Mouse (Mus musculus) A20 (cell line): Measurements from ENCODE around the gene Sept8.
A peak's percentile ranks its signal among the peaks of the same experiment; 100 is the strongest.

Experiments used
- DNase-seq: peaks from one replicate; pipeline ENCODE4 v3.0.0-alpha.2; 2011; ENCODE audit warnings: low read depth, low spot score

Gene Sept8

DNA sequence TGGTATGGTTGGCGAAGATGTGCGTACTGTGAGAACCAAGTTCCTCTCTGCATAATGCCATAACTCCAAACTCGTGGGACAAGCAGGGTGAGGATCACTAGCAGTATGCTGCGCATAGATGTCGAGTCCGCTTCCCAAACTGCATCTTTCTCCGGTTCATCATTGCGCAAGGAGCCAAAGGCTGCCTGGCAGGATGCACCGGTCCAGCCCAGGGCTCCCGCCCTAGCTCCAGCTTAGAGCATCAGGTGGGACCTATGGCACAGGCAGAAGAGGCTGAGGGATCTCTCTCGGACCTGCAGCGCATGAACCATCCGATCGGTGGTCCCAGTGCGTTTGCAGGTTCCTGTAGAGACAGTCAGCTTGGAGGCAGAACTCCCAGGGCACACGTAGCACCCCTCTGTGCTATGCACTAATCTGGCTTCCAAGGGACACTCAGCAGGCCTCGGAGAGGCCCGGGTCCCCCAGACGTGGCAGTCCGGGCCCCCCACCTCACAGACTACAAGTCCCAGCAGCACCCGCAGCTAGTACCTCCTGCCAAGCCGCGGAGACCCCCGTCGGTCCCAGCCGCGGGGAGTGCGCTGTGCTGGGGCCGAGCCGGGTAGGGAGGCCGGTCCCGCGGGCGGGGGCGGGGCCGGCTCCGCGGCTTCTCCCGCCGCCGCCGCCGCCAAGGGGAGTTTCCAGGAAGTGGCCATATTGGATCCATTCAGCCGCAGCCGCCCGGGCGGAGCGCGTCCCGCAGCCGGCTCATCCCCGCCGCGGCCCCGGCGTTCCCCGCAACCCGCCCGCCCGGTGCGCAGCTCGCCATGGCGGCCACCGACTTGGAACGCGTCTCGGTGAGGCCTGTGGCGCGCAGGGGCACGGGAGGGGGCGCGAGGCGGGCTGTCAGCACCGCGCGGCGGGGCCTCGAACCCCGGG is at the start of gene Sept8:
Gene Sept8 (plus strand): TSS at position 51 of the 915 bp plus-strand sequence.
- DNase-seq: peak; percentile 34

DNA sequence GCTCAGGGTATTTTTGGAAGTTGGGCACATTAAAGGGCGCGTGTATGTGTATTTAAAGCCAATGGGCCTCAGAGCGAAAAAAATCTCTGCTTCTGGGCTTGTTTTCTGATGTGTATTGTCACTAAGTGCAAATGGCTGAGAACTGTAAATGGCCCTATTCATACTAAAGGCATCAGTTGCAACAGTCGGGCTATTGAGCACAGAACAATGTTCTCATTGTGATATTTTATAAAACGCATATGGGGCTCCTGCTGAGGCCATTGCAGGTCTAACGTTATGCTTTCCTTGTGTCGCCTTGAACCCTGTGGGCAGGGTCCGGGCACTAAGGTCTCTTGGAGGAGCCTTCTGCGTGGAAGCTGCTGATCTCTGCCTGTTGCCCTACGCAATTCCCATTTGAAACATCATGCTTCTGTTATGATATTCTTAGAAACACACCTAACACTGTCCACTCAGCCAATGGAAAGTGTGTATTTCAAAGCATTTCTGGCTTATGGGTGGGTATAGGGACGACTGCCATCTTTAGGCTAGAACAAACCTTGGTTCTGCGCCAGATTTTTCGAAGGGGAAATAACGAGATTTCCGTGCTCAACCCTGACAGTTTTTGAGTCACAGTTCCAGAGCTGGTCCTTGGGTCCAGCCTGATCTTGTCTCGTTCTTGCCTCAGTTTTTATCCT is 49.6 kb upstream of the Sept8 start:
- DNase-seq: no peak

DNA sequence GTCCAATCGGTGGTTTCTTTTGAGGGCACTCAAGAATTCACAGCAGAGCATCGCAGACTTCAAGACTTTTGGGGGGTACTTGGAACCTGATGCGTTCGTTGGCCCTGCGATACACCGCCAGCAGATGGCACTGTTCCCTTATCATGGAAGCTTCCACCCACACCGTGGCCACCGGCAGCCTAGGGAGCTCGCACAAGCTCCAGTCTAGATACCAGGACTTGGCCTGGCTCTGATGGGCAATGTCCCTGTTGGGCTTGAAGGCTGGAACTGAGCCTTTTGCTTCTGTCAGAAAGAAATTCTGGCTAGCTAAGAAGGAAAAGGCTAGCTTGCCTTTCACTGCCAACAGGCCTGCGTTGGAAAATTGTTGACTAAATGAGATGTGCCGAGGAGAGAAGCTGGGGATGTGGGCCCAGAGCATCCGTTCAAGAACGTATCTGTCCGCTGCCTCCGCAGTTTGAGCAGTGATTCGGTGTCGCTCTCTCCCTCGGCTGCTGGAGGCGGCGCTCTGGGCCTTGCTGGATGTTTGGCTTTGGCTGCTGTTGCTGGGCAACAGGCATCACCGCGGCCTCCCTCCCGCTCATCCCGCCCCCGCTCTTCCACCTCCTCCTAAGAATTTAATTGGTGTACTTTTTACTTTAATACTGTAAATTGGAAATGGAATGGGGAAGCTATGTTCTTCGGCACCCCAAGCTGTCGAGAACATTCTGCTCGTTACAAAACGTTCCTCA is 48.9 kb upstream of the Sept8 start, which contains the start of gene Gm9837:
Gene Gm9837 (minus strand): TSS at position 512 of the 728 bp plus-strand sequence.
- peak; percentile 74 for DNase-seq

DNA sequence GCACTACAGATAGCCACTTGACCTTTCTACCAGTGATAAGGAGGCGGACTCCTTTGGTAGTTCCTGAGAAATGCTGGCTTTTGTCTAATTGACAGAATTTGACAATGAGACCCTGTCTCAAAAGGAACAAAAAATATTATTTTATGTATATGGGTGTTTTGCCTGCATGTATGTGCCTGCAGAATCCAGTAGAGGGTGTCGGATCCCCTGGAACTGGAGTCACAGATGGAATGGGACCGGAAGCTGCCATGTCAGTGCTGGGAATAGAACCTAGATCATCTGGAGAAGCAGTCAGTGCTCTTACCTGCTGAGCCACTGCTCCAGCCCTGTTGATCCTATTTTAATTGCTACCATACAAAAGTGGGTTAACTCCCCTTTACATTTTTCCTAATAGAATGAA is 46.3 kb upstream of the Sept8 start:
- DNase-seq: no peak

DNA sequence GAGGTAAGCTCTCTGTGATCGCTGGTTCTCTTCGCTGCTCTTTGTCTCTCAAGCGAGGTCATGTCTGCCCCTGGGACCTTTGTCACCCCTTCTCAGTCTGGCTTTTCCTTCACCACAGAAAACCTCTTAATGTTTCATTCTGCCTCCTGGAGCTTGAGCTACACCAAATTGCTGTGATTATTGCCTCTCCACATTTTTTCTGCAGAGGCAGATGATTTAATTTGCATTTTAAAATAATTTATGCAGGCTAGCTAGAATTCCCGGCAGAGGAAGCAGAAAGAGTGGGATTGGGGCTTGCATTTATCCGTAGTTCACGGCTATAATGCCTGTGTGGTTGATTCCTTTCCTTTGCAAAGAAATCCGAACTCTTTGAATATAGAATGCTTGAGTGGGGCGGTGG is 43.4 kb upstream of the Sept8 start:
- no peak for DNase-seq

DNA sequence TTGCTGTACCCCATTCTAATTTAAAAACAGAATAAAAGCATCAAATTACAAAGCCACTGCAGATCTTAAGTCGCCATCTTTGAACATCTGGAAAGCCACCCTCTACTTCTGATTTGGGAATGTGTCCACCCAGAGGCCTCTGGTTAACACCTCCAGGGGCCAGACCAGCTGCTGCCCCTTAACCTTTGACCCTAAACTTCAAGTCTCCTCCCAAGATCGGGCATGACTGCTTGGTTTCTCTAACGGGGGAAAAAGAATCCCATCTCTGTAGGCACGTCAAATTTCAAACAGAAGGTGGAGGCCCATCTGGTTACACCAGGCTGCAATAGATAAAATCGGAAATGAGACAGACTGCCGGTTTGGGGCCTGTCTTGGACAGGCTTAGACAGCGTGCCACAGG is 41.2 kb upstream of the Sept8 start:
- DNase-seq: no peak

DNA sequence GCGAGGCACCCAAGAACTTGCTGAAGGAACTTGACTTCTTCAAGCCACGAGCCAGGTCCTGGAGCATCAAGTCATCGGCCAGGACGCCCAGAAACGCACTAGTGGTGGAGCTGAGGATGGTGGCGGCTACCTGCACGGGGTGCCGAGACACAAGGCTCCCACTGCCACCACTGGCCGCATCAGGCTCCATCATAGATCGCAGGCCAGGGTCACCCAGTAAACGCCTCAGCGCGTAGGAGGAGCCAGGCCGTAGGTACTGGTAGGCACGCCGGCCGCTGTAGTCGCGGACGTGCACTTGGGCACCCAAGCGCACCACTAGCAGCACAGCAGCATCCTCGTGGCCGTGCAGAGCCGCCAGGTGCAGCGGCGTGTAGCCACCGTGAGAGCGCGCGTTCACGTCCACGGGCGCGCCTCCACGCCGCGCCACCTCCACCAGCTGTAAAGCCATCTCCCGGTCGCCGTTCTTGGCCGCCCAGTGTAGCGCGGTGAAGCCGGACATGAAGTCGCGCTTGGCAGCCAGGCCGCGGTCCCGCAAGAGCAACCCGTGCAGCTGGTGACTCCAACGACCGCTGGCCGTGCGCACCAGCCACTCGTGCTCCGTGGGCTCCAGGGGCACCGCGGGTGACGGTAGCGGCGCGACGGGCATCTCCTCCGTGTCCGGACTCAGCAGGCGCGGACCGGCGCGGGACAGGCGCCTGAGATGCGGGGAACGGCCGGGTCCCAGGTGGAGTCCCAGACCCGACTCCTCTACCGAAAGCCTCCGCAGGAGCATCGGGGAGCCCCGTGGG is 40.5 kb upstream of the Sept8 start:
- DNase-seq: no peak

DNA sequence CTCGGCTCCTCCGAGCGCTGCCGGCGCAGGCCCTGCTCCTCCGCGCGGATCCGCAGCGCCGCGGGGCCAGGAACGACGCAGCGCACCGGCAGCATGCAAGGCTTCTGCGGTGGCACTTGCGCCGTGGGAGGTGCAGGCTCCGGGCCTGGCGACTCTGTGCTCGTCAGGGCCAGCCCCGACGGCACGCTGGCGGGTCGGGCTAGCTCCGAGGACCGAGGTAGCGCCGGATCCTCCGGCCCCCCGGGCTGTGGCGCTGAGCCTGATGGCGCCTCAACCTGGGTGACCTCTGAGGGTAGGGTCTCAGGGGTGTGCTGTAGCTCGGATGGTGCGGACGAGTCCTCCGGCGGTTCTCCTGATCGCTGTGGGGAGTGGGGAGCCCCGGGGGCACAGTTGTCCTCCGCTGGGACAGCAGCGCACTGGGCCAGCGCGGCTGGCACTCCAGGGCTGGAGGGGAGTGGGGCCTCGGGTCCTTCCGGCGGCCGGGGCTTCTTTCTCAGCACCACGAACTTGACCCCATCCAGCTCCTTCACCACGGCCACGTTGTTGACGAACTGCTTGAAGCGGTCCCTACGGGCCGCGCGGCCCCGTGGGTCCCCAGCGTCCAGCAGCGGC is 39.8 kb upstream of the Sept8 start:
- no peak for DNase-seq

DNA sequence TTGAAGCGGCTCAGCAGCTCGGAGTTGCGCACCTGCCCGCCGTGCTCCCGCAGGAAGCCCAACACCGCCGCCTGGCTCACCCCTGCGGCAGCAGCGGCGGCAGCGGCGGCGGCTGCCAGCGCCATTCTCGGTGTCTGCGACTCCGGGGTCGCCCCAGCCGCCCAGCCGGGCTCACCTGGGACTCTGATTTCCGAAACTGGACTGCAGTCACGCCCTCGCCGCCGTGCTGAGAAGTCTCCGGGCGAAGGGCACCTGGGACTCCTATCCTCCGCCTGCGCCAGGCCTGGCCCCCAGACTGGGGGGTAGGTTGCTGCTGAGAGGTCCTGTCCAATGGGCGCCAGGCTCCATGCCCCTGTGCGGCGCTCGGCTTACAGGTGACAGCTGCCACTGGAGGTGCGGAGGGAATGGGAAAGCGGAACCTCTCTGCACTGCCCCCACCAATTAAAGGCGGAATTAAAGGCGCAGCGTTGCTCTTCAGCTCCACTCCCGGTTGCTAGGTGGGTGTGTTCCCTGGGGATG is 39.2 kb upstream of the Sept8 start, which contains the start of the genes Gm9945 and Sowaha:
Gene Gm9945 (plus strand): TSS at position 384 of the 519 bp plus-strand sequence.
Gene Sowaha (minus strand): TSS at position 492 of the 519 bp plus-strand sequence.
- DNase-seq: no peak

DNA sequence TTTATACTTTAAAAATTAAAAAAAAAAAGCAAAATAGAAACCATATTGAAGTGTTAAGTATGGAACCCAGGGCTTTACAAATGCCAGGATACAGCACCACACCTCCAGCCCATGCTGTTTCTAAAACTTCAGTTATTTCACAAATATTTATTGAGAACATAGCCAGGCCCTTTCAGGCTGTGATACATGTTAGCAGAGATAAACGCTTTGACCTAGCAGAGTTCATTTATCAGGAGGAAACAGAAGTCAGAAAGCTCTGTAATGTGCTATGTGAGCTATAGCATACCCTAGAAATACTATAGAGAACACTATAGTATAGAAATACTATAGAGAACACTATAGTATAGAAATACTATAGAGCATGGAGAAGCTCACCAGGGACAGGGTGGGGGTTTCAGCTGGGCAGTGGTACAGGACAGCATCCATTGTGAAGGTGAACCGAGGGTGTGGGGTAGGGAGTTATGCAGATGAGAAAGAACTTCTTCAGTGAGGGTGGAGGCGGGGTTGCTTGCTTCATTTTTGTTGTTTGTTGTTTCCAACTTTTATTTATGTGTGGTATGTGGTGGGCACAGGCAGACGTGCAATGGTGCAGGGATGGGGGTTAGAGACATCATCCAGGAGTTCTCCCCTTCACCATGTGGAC is 37.8 kb upstream of the Sept8 start:
- no peak for DNase-seq

DNA sequence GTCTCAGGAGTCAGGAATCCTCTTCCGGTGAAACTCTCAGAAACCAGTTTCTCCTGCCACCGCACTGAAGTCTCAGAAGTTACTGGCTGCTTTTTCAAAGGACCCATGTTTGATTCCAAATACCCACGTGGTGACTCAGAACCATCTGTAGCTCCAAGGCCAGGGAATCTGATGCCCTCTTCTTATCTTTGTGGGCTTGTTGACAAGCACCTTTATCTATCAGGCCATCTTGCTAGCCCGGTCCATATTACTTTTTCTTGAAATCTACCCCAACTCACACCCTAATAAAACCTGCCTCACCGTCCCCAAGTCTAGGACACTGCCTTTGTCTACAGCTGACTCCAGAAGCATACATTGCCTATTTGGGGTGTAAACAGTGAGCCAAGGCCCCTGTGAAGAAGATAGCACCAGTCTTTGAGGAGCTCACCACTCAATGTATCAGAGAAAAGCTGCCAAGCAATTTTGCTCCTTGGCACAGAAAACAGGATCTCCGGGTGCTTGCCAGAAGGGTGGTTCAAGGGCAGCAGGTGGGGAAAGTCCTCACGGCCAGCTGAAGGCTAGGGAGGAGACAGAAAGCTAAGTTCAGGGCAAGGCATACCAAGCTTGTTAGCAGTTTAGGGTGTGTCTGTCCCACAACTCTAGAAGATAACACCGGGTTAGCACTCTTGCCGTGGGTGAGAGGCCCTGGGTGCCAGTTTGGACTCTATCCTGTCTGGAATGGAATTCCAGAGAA is 35.7 kb upstream of the Sept8 start:
- no peak for DNase-seq

DNA sequence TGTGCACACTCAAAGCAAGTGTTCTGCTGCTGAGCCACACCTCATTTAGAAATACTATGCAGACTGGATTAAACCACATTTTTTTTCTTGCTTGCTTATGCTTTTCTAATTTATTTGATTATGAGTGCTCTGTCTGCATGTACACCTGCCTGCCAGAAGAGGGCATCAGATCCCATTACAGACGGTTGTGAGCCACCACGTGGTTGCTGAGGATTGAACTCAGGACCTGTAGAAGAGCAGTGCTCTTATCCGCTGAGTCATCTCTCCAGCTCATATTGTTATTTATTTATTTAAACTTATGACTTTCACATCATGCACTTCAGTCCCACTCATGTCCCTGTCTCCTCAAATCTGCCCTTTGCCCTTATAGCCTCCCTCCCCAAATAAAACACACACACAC is 33.3 kb upstream of the Sept8 start:
- peak; percentile 49 for DNase-seq

DNA sequence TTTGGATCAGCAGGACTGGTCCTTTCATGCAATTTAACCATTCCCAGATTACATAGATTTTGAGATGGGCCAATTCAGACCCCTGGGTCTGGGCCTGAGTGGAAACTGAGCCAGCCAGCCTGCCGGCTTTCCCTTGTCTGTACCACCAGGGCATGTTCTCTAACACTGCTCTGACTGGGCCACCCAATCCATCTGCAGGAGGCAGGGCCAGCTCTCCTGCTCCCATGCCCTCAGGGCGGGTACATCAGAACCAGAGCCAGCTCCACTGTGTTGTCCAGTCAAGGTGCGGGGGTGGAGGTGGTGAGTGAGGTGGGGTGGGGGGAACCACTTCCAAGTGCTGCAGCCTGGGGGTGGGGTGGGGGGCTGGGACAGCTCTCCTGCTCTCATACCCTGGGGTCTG is 32.7 kb upstream of the Sept8 start:
- DNase-seq: no peak

DNA sequence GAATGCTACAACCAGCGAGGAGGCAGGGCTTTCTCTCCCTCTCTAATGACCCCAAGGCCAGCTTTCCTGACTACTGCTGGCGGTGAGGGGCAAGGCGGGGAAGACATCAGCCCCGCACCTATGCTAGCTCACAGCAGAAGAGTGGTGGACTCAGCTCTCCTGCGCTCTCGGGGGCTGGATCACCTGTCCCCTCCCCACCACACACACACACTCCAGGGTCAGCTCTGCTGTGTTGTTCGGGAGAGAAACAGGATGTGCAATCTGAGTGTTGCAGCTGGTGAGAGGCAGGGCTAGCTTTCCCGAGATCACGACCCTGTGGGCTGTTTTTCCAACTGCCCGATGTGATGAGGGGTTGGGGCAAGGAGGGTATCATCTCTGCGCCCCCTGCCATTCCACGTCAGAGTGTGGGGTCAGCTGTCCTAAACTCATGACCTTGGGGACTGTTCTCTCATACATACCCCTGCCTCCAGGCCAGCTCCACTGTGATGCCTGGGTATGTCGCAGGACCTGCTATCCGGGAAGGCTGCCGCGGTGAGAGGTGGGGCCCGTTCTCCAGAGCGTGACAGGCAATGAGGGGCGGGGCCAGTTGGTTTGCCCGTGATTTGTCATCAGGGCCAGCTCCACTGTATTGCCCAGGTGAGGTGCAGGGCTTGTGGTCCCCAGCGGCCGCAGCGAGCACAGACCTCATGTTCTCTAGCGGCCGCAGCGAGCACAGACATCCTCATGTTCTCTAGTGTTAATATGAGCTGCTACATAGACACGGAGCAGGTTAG is 32.0 kb upstream of the Sept8 start:
- DNase-seq: peak; percentile 46

DNA sequence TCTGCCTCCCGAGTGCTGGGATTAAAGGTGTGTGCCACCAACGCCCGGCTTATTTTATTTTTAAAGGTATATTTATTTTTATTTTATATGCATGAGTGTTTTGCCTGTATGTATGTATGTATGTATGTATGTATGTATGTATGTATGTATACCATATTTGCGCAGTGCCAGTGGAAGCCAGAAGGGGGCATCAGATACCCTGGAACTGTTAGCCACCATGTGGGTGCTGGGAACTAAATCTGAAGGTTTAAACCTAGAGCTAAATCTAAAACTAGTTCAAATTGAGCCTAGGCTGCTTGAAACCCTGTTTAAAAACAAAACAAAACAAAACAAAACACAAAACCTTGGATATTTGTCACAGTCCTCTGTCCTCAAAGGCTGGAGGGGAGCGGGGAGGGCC is 30.1 kb upstream of the Sept8 start:
- no peak for DNase-seq

DNA sequence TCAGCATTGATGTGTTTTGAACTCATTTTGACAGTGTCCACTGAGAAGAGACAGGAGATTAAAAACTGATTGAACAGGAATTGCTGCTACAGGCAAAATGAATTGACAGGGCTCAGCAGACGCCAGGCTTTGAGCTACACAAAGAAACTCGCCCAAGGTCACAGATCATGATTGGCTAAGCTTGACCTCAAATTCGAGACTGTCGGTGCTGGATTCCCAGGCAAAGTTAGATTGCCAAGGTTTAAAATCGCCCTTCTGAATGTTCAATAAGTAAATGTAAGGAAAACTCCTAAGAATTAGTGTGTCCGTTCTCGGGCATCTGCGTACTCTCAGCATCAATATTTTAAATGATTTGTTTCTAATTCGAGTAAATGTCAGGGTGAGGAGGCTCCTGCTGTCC is 29.6 kb upstream of the Sept8 start:
- DNase-seq: no peak

DNA sequence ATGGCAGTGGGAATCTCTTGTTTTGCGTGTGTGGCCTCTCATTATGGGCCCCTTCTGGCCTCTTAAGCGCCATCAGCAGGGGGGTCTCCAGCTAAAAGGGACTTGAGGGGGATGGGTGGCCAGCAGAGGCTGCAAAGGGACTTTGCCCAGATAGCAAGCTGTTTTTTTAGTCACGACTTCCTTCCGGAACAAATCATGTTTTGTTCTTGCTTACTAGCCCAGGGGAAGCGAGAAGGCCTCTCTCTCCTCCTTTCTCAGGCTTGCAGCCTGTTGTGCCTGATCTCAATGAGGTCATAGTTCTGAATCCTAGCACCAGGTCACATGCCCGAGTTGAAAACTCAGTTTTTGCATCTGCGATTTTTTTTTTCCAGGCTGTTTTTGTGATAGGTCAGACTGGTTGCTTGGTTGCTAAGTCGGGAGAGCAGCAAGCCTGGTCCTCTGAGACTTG is 27.1 kb upstream of the Sept8 start:
- no peak for DNase-seq

DNA sequence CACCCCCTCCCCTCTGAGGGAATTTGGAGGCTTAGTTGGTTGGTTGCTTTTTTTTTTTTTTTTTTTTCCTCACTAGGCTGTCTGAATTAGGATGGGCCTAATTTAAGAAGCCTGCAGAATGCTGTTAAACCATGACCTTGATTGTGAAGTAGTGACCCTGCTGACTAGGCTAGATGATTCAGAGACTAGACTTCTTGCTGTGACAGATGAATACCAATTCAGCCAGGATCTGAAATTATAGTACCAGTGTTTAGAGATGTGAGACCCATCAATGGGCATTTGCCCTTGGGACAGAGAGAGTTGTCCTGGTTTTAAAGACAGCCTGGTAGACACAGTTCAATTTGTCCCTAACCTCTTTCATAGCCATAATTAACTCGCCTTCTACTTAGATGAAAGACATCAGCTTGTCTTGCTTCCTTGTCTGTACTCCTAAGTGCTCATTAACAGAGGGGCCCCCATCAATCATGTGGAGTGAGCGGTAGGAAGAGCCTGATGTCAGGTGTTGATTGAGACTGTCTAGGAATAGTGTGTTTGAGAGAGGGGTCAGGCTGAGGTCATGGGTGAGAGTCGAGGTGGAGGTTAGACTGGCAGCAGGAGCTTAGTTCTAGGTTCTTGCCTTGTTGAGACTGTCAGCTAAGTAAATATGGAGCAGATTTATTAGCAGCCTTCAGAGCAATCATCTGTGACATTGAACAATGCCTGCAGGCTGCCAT is 25.7 kb upstream of the Sept8 start:
- DNase-seq: no peak
